Mouse (Mus musculus): ENCODE measurements around the gene Shank1. TPM values are rescaled to one million over a fixed set of nuclear protein-coding genes. Genes with fewer than 3 reads are reported as not detected.

The Shank1 gene
- polyA plus RNA-seq, 1 experiment from 2014 or later, result 0.84 TPM

DNA sequence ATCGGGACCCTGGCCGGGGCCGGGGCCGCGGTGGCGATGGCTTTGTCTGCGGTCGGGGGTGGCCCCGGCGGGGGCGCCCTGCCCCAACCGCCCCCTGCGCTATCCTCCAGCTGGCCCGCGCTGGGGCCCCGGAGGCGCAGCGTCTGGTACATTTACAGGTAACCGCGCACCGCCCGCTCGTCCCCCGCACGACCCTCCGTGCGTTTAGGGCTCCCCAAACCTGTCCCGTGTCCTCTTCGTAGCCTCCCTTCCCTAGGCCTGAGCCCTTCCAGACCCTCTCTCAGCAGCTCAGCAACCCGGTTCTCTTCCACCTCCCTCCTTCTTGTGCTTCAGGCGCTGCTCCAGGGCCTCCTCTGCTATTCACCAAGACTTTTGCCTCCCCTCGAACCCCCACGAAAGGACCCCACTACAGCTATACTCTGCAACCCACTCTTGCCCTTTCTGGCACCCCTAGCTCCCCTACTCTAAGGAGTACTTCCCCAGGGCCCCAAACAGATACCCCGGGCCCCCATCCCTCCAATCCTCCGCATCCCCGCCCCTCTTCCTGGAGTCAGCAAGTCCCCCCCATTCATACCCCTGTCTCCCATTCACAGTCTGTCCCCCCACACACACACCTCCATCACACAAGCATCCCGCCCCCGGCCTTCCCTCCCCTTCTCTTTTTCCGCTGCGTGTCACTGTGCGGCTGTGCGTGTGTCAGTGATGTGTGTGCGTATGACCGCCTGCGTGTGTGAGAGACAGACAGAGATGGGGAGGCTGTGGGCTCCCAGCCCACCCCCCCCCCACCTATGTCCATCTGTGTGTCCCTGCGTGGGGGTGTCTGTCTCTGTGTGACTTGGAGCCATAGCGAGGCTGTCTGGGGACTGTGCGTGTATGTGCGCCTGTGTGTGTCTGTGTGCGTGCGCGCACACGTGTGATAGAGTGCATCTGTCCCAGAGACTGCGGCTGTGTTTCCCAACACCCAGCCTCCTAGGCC lies 26.3 kb downstream of the Shank1 start:
- peaks cover 92% of the 10 kb centered on the region for H3K27me3 ChIP-seq (ENCODE audit: insufficient read depth, poor library complexity, severe bottlenecking)

GRCm38 (mm10) chr7:44337121-44337849 lies 27.2 kb downstream of the Shank1 start:
- WGBS, result 6% methylated on average over 32 of the region's 32 CpGs
- no peak overlapping the region for H3K4me3 ChIP-seq

More for the DNA sequence above, 26.3 kb downstream of the Shank1 start:
- H3K27ac ChIP-seq, result no peak overlapping the region
- no peaks in the 10 kb centered on the region for H3K36me3 ChIP-seq
- H3K4me1 ChIP-seq, result peaks cover 9% of the 10 kb centered on the region
- DNase-seq (ENCODE audit: low spot score), result no peak
- H3K9me3 ChIP-seq, result no peaks in the 10 kb centered on the region
- peak overlapping the region; percentile 59 for H3K4me3 ChIP-seq
- WGBS, result 3% methylated on average over 52 of the region's 54 CpGs

DNA sequence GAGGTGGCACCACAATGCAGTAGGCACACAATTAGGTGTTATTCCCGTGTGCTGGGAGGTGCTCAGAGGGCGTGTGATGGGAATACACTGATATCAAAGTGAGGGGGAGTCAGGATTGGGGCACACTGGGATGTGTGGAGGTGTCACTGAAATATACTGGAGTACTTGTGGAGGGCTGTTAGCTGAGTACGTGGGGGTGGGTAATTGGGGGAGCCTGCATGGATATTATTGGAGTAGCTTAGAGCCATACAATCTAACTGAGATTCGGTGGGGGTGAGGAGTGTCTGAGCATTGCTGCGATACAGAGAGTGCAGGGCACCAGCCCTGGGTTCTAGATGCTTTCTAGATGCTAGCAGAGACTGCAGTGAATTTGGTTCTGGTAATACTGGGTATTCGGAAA lies 30.2 kb downstream of the Shank1 start:
- H3K27me3 ChIP-seq (ENCODE audit: insufficient read depth, poor library complexity, severe bottlenecking), result peaks cover 100% of the 10 kb centered on the region
- no peak for DNase-seq (ENCODE audit: low spot score)
- no peak overlapping the region for H3K27ac ChIP-seq
- H3K36me3 ChIP-seq, result no peaks in the 10 kb centered on the region
- no peak overlapping the region for H3K4me3 ChIP-seq
- H3K9me3 ChIP-seq, result no peaks in the 10 kb centered on the region
- H3K4me1 ChIP-seq, result peaks cover 19% of the 10 kb centered on the region
- 62% methylated on average over 6 of the region's 6 CpGs for WGBS

More at GRCm38 (mm10) chr7:44337121-44337849, 27.2 kb downstream of the Shank1 start:
- Histone ChIP-seq H3K9me3 (no peaks in the 10 kb centered on the region), H3K27ac (no peak overlapping the region), H3K36me3 (no peaks in the 10 kb centered on the region), H3K4me1 (peaks cover 9% of the 10 kb centered on the region), H3K27me3 (ENCODE audit: insufficient read depth, poor library complexity, severe bottlenecking) (peaks cover 98% of the 10 kb centered on the region)
- no peak for DNase-seq (ENCODE audit: low spot score)

DNA sequence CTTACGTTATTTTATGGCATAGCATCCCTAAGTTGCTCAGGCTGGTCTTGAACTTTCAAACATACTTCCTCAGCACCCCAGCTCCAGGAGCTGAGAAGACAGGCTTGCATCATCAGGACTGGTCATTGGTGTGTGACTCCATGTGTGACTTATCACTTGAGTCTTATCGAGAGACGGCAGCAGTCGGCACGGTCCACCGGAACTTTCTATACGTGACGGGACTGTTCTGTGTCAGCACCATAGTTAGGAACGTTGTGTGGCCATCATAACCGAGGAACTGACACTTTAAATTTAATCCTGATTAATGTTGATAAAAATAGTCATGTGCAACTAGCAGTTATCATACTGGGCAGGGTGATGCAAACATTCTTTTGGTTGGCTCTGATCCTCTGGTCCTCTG lies 31.1 kb downstream of the Shank1 start:
- Histone ChIP-seq H3K27me3 (ENCODE audit: insufficient read depth, poor library complexity, severe bottlenecking) (peaks cover 100% of the 10 kb centered on the region), H3K4me3 (no peak overlapping the region), H3K36me3 (no peaks in the 10 kb centered on the region), H3K9me3 (no peaks in the 10 kb centered on the region), H3K4me1 (peaks cover 11% of the 10 kb centered on the region), H3K27ac (no peak overlapping the region)
- 79% methylated on average over 10 of the region's 10 CpGs for whole genome bisulfite sequencing
- DNase-seq (ENCODE audit: low spot score), result no peak

DNA sequence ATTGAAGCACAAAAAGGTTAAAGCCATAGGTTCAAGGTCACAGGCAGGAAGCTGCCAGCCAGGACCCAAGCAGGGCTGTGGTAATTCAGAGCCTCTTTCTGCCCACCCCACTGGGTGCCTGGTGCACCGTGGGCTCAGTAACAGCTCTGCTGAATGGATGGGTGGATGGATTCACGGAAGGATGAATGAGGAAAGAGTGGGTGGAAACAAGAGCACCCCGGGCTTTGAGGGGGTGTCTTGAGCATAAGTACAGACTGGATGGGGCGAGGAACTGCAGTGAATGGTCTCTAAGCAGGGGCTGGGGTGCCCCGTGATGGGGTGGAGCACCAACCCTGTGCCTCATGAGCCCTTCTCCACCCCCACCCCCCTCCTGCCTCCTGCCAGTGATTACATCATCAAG lies 31.7 kb downstream of the Shank1 start:
- H3K4me3 ChIP-seq, result no peak overlapping the region
- no peaks in the 10 kb centered on the region for H3K9me3 ChIP-seq
- H3K27ac ChIP-seq, result no peak overlapping the region
- DNase-seq (ENCODE audit: low spot score), result no peak
- peaks cover 100% of the 10 kb centered on the region for H3K27me3 ChIP-seq (ENCODE audit: insufficient read depth, poor library complexity, severe bottlenecking)
- 62% methylated on average over 5 of the region's 5 CpGs for WGBS
- H3K4me1 ChIP-seq, result peaks cover 11% of the 10 kb centered on the region
- no peaks in the 10 kb centered on the region for H3K36me3 ChIP-seq

DNA sequence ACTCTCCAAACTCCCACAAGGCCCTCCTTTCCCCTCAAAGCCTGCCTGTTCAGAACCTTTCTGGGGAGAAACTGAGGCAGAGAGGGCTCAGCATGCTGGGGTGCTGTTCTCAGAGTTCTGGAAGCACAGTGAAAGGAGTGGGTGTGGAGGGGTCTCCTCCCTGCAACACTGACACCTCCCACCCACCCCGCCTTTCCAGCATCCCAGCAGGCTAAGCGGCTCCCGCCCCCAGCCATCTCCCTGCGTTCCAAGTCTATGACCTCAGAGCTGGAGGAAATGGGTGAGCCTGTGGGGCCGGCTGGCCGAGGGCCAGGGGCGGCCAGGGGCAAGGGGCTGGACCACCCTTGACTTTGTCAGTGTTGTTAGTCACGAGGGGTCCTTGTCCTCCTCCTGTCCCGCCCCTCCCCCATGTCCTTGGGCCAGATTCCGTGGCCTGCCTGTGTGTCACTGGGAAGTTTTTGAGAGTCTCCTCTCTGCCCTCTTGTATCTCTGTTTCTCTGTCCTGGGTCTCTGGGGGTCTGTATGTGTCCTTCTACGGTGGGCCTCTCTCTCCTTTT lies 33.5 kb downstream of the Shank1 start:
- Histone ChIP-seq H3K4me3 (0 out of 2 replicates have a peak overlapping the region, but pooled peaks have one; percentile 20), H3K4me1 (peaks cover 11% of the 10 kb centered on the region), H3K9me3 (no peaks in the 10 kb centered on the region), H3K36me3 (no peaks in the 10 kb centered on the region), H3K27ac (peak overlapping the region; percentile 7; the same call in 1 of the 2 replicates), H3K27me3 (ENCODE audit: insufficient read depth, poor library complexity, severe bottlenecking) (peaks cover 98% of the 10 kb centered on the region)
- DNase-seq (ENCODE audit: low spot score), result peak; percentile 82
- WGBS, result 7% methylated on average over 11 of the region's 11 CpGs

DNA sequence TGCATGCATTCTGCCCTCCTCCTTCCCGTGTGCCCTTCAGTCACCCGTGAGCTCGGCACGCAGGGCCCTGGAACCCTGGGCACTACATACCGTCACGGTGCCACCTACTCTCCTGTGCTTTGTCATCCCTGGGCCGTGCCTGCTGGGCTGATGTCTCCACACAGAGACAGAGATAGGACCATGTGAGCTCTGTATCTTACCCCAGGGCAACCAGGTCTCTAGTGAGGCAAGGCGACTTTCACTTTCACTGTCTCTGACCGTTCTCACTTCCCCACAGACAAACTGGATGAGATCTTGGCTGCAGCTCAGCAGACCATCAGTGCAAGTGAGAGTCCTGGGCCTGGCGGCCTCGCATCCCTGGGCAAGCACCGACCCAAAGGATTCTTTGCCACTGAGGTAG lies 34.6 kb downstream of the Shank1 start:
- Histone ChIP-seq H3K4me1 (peaks cover 11% of the 10 kb centered on the region), H3K27me3 (ENCODE audit: insufficient read depth, poor library complexity, severe bottlenecking) (peaks cover 98% of the 10 kb centered on the region), H3K36me3 (no peaks in the 10 kb centered on the region), H3K27ac (no peak overlapping the region), H3K4me3 (no peak overlapping the region), H3K9me3 (no peaks in the 10 kb centered on the region)
- WGBS, result 54% methylated on average over 12 of the region's 12 CpGs
- DNase-seq (ENCODE audit: low spot score), result no peak

DNA sequence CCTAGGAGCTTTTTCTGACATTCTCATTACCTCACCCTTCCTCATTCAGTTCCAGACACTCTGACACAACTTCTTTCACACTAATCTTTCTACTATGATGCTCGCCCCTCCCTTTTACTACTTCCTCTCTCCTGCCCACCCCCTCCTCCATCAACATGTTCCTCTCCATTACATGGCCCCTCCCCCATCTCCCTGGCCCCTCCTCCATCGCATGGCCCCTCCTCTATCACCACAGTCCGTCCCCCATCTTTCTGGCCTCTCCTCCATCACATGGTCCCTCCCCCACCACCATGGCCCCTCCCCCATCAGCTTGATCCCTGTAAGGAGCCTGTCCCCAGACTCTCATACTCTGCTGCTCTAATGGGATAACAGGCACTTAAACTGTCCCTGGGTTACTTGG lies 39.0 kb downstream of the Shank1 start:
- Histone ChIP-seq H3K9me3 (no peaks in the 10 kb centered on the region), H3K27me3 (ENCODE audit: insufficient read depth, poor library complexity, severe bottlenecking) (peaks cover 98% of the 10 kb centered on the region), H3K36me3 (no peaks in the 10 kb centered on the region), H3K4me3 (no peak overlapping the region), H3K4me1 (peaks cover 26% of the 10 kb centered on the region), H3K27ac (no peak overlapping the region)
- 13% methylated on average over 3 of the region's 3 CpGs for WGBS
- no peak for DNase-seq (ENCODE audit: low spot score)

- H3K9me3 ChIP-seq, result no peaks in the 10 kb centered on the region
- 6% methylated on average over 25 of the region's 25 CpGs for WGBS
- peak overlapping the region; percentile 44; the same call in 1 of the 2 replicates for H3K27ac ChIP-seq
- H3K36me3 ChIP-seq, result no peaks in the 10 kb centered on the region
- H3K4me3 ChIP-seq, result peak overlapping the region; percentile 47
- peaks cover 32% of the 10 kb centered on the region for H3K4me1 ChIP-seq
- H3K27me3 ChIP-seq (ENCODE audit: insufficient read depth, poor library complexity, severe bottlenecking), result peaks cover 98% of the 10 kb centered on the region
- peak; percentile 92 for DNase-seq (ENCODE audit: low spot score)
Measured at GRCm38 (mm10) chr7:44350957-44351711, 41.1 kb downstream of the Shank1 start.

DNA sequence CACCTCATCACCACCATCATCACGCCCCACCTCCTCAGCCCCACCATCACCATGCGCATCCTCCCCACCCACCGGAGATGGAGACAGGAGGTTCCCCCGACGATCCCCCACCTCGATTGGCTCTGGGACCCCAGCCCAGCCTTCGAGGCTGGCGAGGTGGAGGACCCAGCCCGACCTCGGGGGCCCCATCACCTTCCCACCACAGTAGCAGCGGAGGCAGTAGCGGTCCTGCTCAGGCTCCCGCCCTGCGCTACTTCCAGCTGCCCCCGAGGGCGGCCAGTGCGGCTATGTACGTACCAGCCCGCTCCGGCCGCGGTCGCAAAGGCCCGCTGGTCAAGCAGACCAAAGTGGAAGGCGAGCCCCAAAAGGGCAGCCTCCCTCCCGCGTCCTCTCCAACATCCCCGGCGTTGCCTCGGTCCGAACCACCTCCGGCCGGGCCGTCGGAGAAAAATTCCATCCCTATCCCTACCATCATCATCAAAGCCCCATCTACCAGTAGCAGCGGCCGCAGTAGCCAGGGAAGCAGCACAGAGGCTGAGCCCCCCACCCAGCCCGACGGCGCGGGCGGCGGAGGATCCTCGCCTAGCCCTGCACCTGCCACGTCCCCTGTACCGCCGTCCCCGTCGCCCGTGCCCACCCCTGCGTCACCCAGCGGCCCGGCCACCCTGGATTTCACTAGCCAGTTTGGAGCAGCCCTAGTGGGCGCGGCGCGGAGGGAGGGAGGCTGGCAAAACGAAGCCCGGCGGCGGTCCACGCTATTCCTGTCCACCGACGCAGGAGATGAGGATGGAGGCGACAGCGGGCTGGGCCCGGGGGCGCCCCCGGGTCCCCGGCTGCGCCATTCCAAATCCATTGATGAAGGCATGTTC lies 42.1 kb downstream of the Shank1 start:
- Histone ChIP-seq H3K4me1 (peaks cover 42% of the 10 kb centered on the region), H3K4me3 (peak overlapping the region; percentile 47), H3K27me3 (ENCODE audit: insufficient read depth, poor library complexity, severe bottlenecking) (peaks cover 100% of the 10 kb centered on the region), H3K9me3 (no peaks in the 10 kb centered on the region), H3K27ac (no peak overlapping the region), H3K36me3 (no peaks in the 10 kb centered on the region)
- no peak for DNase-seq (ENCODE audit: low spot score)
- 4% methylated on average over 70 of the region's 71 CpGs for WGBS

DNA sequence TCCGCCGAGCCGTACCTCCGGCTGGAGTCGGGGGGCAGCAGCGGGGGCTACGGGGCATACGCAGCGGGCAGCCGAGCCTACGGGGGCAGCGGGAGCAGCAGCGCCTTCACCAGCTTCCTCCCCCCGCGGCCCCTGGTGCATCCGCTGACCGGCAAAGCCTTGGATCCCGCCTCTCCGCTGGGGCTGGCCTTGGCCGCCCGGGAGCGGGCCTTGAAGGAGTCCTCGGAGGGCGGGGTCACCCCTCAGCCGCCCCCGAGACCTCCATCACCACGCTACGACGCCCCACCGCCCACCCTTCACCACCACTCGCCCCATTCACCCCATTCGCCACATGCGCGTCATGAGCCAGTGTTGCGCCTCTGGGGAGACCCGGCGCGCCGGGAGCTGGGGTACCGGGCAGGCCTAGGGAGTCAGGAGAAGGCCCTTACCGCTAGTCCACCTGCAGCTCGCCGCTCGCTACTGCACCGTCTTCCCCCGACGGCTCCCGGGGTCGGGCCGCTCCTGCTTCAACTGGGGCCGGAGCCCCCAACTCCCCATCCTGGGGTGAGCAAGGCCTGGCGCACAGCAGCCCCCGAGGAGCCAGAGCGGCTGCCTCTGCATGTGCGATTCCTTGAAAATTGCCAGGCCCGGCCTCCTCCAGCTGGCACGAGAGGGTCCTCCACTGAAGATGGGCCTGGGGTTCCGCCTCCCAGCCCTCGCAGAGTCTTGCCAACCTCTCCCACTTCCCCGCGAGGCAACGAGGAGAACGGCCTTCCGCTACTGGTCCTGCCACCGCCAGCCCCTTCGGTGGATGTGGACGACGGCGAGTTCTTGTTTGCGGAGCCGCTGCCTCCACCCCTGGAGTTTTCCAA lies 42.9 kb downstream of the Shank1 start:
- 2% methylated on average over 70 of the region's 71 CpGs for WGBS
- H3K36me3 ChIP-seq, result no peaks in the 10 kb centered on the region
- no peak for DNase-seq (ENCODE audit: low spot score)
- H3K27me3 ChIP-seq (ENCODE audit: insufficient read depth, poor library complexity, severe bottlenecking), result peaks cover 100% of the 10 kb centered on the region
- peak overlapping the region; percentile 47 for H3K4me3 ChIP-seq
- peaks cover 49% of the 10 kb centered on the region for H3K4me1 ChIP-seq
- no peaks in the 10 kb centered on the region for H3K9me3 ChIP-seq
- no peak overlapping the region for H3K27ac ChIP-seq

Measured in heart, embryonic 10.5 days (tissue).